Mouse (Mus musculus): ENCODE data around the gene Pla2g6. TPM values are rescaled to one million over a fixed set of nuclear protein-coding genes. Genes with fewer than 3 reads are reported as not detected.

Gene Pla2g6
- polyA plus RNA-seq, 1 experiment, result 28.9 TPM

GRCm38 (mm10) chr15:79304832-79305231, 23.4 kb downstream of the Pla2g6 start:
- TF ChIP-seq POLR2A (IDR thresholded peaks at IDR 0.05; ENCODE audit: extremely low read depth, insufficient read depth, low read length) (no peak), CTCF (IDR thresholded peaks at IDR 0.05; ENCODE audit: extremely low read depth, insufficient read depth, low read length) (no peak)
- H3K27ac ChIP-seq (ENCODE audit: insufficient read depth, low read length), result no peak overlapping the region
- H3K4me1 ChIP-seq (ENCODE audit: control insufficient read depth, insufficient read depth, low read length), result no peaks in the 10 kb centered on the region
- H3K4me3 ChIP-seq (ENCODE audit: insufficient read depth, low read length), result no peak overlapping the region

- Histone ChIP-seq H3K4me1 (ENCODE audit: control insufficient read depth, insufficient read depth, low read length) (no peaks in the 10 kb centered on the region), H3K27ac (ENCODE audit: insufficient read depth, low read length) (no peak overlapping the region), H3K4me3 (ENCODE audit: insufficient read depth, low read length) (no peak overlapping the region)
- TF ChIP-seq POLR2A (IDR thresholded peaks at IDR 0.05; ENCODE audit: extremely low read depth, insufficient read depth, low read length) (no peak), CTCF (IDR thresholded peaks at IDR 0.05; ENCODE audit: extremely low read depth, insufficient read depth, low read length) (no peak)
Observed at GRCm38 (mm10) chr15:79303725-79304124, 24.5 kb downstream of the Pla2g6 start.

- TF ChIP-seq POLR2A (IDR thresholded peaks at IDR 0.05; ENCODE audit: extremely low read depth, insufficient read depth, low read length), result no peak
Observed at GRCm38 (mm10) chr15:79299563-79300155, 28.5 kb downstream of the Pla2g6 start.

GRCm38 (mm10) chr15:79298553-79298952, 29.6 kb downstream of the Pla2g6 start:
- H3K4me3 ChIP-seq (ENCODE audit: insufficient read depth, low read length), result no peak overlapping the region
- no peak overlapping the region for H3K27ac ChIP-seq (ENCODE audit: insufficient read depth, low read length)
- H3K4me1 ChIP-seq (ENCODE audit: control insufficient read depth, insufficient read depth, low read length), result no peaks in the 10 kb centered on the region
- TF ChIP-seq POLR2A (IDR thresholded peaks at IDR 0.05; ENCODE audit: extremely low read depth, insufficient read depth, low read length), result no peak
- TF ChIP-seq CTCF (IDR thresholded peaks at IDR 0.05; ENCODE audit: extremely low read depth, insufficient read depth, low read length), result no peak

More at GRCm38 (mm10) chr15:79299563-79300155, 28.5 kb downstream of the Pla2g6 start:
- Histone ChIP-seq H3K4me1 (ENCODE audit: control insufficient read depth, insufficient read depth, low read length) (no peaks in the 10 kb centered on the region), H3K27ac (ENCODE audit: insufficient read depth, low read length) (no peak overlapping the region), H3K4me3 (ENCODE audit: insufficient read depth, low read length) (no peak overlapping the region)

DNA sequence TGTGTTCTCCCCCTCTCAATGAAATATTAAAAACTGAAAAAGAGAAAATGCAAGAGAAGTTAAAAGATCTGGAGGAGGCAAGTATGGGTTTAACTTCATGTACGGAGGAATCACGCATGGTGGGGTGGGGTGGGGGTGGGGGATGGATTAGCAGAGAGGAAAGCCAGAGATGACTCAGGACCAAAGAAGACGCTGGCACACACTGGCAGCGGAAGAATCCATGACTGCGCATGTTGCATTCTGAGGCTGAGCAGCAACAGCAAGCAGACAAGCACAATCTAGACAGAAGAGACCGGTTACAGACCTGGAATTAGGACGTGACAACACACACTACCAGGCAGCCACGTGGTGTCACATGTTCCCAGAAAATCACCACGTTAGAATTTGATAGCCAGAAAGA, 35.4 kb downstream of the Pla2g6 start:
- H3K4me1 ChIP-seq (ENCODE audit: control insufficient read depth, insufficient read depth, low read length), result no peaks in the 10 kb centered on the region; the same call in 1 of the 2 replicates
- TF ChIP-seq POLR2A (IDR thresholded peaks at IDR 0.05; ENCODE audit: extremely low read depth, insufficient read depth, low read length), result no peak
- no peak overlapping the region for H3K27ac ChIP-seq (ENCODE audit: insufficient read depth, low read length)
- no peak overlapping the region for H3K4me3 ChIP-seq (ENCODE audit: insufficient read depth, low read length)

DNA sequence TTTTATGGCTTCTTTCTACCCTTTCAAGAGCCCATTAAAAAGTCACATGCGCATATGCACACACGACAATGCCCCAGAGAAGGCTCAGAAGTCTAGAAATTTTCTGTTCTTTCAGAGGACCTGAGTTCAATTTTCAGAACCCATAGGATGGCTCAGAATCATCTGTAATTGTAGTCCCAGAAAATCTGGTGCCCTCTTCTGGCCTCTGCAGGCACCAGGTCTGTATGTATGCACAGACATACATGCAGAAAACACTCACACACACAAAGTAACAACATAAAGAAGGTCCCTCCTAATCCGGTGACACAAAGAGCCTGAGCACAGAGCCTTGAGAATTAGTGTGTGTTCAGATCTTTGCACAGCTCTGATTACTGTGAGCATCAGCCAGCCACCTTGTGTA, 37.9 kb downstream of the Pla2g6 start:
- H3K27ac ChIP-seq (ENCODE audit: insufficient read depth, low read length), result no peak overlapping the region
- no peaks in the 10 kb centered on the region; the same call in 1 of the 2 replicates for H3K4me1 ChIP-seq (ENCODE audit: control insufficient read depth, insufficient read depth, low read length)
- no peak overlapping the region for H3K4me3 ChIP-seq (ENCODE audit: insufficient read depth, low read length)
- TF ChIP-seq CTCF (IDR thresholded peaks at IDR 0.05; ENCODE audit: extremely low read depth, insufficient read depth, low read length) (no peak), POLR2A (IDR thresholded peaks at IDR 0.05; ENCODE audit: extremely low read depth, insufficient read depth, low read length) (no peak)

GRCm38 (mm10) chr15:79289441-79289840, 38.7 kb downstream of the Pla2g6 start:
- H3K27ac ChIP-seq (ENCODE audit: insufficient read depth, low read length), result no peak overlapping the region
- no peaks in the 10 kb centered on the region; the same call in 1 of the 2 replicates for H3K4me1 ChIP-seq (ENCODE audit: control insufficient read depth, insufficient read depth, low read length)
- no peak overlapping the region for H3K4me3 ChIP-seq (ENCODE audit: insufficient read depth, low read length)
- TF ChIP-seq CTCF (IDR thresholded peaks at IDR 0.05; ENCODE audit: extremely low read depth, insufficient read depth, low read length) (no peak), POLR2A (IDR thresholded peaks at IDR 0.05; ENCODE audit: extremely low read depth, insufficient read depth, low read length) (no peak)

- no peaks in the 10 kb centered on the region; the same call in 1 of the 2 replicates for H3K4me1 ChIP-seq (ENCODE audit: control insufficient read depth, insufficient read depth, low read length)
- TF ChIP-seq POLR2A (IDR thresholded peaks at IDR 0.05; ENCODE audit: extremely low read depth, insufficient read depth, low read length), result no peak
- TF ChIP-seq CTCF (IDR thresholded peaks at IDR 0.05; ENCODE audit: extremely low read depth, insufficient read depth, low read length), result no peak
- no peak overlapping the region for H3K4me3 ChIP-seq (ENCODE audit: insufficient read depth, low read length)
- no peak overlapping the region for H3K27ac ChIP-seq (ENCODE audit: insufficient read depth, low read length)
Observed at GRCm38 (mm10) chr15:79288387-79288786, 39.8 kb downstream of the Pla2g6 start.

DNA sequence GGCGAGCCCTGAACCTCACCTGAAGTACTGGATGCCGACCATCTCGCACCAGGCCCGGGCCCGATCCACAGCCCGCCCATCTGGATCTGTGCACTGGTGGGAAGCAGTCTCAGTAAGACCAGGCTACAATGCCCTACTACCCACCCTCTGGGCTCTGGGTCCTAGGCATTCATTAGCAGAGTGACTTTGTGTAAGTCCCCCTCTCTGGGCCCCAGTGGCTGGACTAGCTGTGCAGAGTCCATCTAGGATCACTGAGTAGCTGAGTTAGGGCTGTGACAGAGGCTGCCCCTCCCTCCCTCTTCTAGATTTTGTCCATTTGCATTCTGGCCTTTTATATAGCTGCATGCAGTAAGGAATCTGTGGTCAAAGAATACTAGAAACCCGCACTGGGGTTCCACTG, 41.1 kb downstream of the Pla2g6 start:
- Histone ChIP-seq H3K27ac (ENCODE audit: insufficient read depth, low read length) (no peak overlapping the region), H3K4me1 (ENCODE audit: control insufficient read depth, insufficient read depth, low read length) (no peaks in the 10 kb centered on the region), H3K4me3 (ENCODE audit: insufficient read depth, low read length) (no peak overlapping the region)
- TF ChIP-seq POLR2A (IDR thresholded peaks at IDR 0.05; ENCODE audit: extremely low read depth, insufficient read depth, low read length), result no peak

DNA sequence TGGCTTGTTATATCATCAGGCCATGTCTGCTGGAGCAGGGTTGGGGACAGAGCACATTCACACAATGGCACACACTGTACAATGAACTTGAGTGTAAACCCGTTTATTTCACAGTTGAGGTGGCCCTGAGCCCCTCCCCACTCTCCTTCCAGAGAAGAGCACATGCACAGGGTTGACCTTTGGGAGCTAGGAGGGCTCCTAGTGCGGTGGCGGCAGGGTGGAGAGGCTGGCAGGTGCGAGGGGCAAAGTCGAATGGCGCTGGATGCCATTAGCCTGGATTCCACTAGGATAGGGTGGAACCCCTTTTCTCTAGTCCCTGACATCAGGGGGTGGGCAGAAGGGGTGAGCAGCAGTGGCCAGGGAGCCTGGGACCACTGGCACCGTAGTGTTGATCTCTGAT, 42.0 kb downstream of the Pla2g6 start:
- Histone ChIP-seq H3K4me3 (ENCODE audit: insufficient read depth, low read length) (no peak overlapping the region), H3K27ac (ENCODE audit: insufficient read depth, low read length) (no peak overlapping the region), H3K4me1 (ENCODE audit: control insufficient read depth, insufficient read depth, low read length) (no peaks in the 10 kb centered on the region)
- TF ChIP-seq POLR2A (IDR thresholded peaks at IDR 0.05; ENCODE audit: extremely low read depth, insufficient read depth, low read length) (no peak), CTCF (IDR thresholded peaks at IDR 0.05; ENCODE audit: extremely low read depth, insufficient read depth, low read length) (no peak)

Measured in cortical plate, adult 2 months (tissue).